Mouse (Mus musculus) intestine, embryonic 15.5 days (tissue): ENCODE results near the gene Cercam. TPM values are rescaled to one million over a fixed set of nuclear protein-coding genes. Genes with fewer than 3 reads are reported as not detected.
A peak's percentile ranks its signal among the peaks of the same experiment; 100 is the strongest.
"Not testable (repeated sequence)": the region's sequence is repeated elsewhere in the genome, so short reads cannot be mapped to it uniquely, and the experiment has no call there.

ENCODE experiments used
- ATAC-seq: fragments of 200-750 bp; cut with Nextera tagmentation; 2 replicates; pipeline ENCODE4 v1.8.0; 2017; ENCODE audit warnings: moderate TSS enrichment, moderate library complexity
- H3K27ac ChIP-seq: fragments of 300-500 bp; sonication (generic); 2 replicates; pipeline ENCODE4 v1.5.1; 2015; ENCODE audit warnings: mild to moderate bottlenecking, inconsistent platforms
- H3K27me3 ChIP-seq: fragments of 300-500 bp; sonication (generic); replicated peaks from 2 replicates; pipeline ENCODE4 v1.6.1; 2015; ENCODE audit warnings: inconsistent platforms
- H3K36me3 ChIP-seq: fragments of 300-500 bp; sonication (generic); 2 replicates; pipeline ENCODE4 v1.6.1; 2015; ENCODE audit warnings: inconsistent platforms
- H3K4me1 ChIP-seq: fragments of 300-500 bp; sonication (generic); replicated peaks from 2 replicates; pipeline ENCODE4 v1.6.1; 2015; ENCODE audit warnings: inconsistent platforms
- H3K4me2 ChIP-seq: fragments of 300-500 bp; sonication (generic); replicated peaks from 2 replicates; pipeline ENCODE4 v1.6.1; 2015; ENCODE audit warnings: mild to moderate bottlenecking, inconsistent platforms
- H3K4me3 ChIP-seq: fragments of 300-500 bp; sonication (generic); replicated peaks from 2 replicates; pipeline ENCODE4 v1.5.1; 2015; ENCODE audit warnings: inconsistent platforms
- H3K9ac ChIP-seq: fragments of 300-500 bp; sonication (generic); 2 replicates; pipeline ENCODE4 v1.6.1; 2015; ENCODE audit warnings: inconsistent platforms
- H3K9me3 ChIP-seq: fragments of 300-500 bp; sonication (generic); 2 replicates; pipeline ENCODE4 v1.6.1; 2016; ENCODE audit warnings: inconsistent platforms
- WGBS: fragments of 180-500 bp; shearing (Covaris S2); methylation state at CpG from one replicate; pipeline ENCODE4 v1.1.7; 2015; 5-methylcytosine and 5-hydroxymethylcytosine counted together
- polyA plus RNA-seq: library from polyadenylated mRNA; unstranded; fragments of >200 nt; fragmentation: Nextera tagmentation; extraction: Ambion mirVana; gene quantifications from 2 replicates; pipeline ENCODE4 v1.2.1, GENCODE M21; 2015

Gene Cercam
- polyA plus RNA-seq, 1 experiment from 2014 or later: 23.7 TPM

- Histone ChIP-seq H3K4me1 (peaks cover 12% of the 10 kb centered on the region), H3K9ac (peak within 1 kb of the TSS; percentile 90), H3K9me3 (no peaks in the 10 kb centered on the region), H3K36me3 (peaks cover 18% of the 10 kb centered on the region), H3K27me3 (no peaks in the 10 kb centered on the region), H3K4me2 (peak within 1 kb of the TSS; percentile 93), H3K4me3 (peak within 1 kb of the TSS; percentile 100), H3K27ac (peak within 1 kb of the TSS; percentile 91)
- under 1% methylated on average over 70 of the region's 70 CpGs for WGBS
- ATAC-seq: peak; percentile 93
These were observed 20.3 kb downstream of the Cercam start, which contains the start of gene Odf2 for GRCm38 (mm10) chr2:29889066-29889944. TSS of gene Odf2 (plus strand) at chr2:29889221.

- Histone ChIP-seq H3K4me3 (peak overlapping the region; percentile 100), H3K4me1 (peaks cover 12% of the 10 kb centered on the region), H3K4me2 (peak overlapping the region; percentile 93), H3K27me3 (no peaks in the 10 kb centered on the region), H3K36me3 (peaks cover 23% of the 10 kb centered on the region), H3K27ac (peak overlapping the region; percentile 91), H3K9ac (peak overlapping the region; percentile 90), H3K9me3 (no peaks in the 10 kb centered on the region)
- peak; percentile 94 for ATAC-seq
- whole genome bisulfite sequencing: under 1% methylated on average over 58 of the region's 61 CpGs
These were observed 21.2 kb downstream of the Cercam start for GRCm38 (mm10) chr2:29889991-29890833.

GRCm38 (mm10) chr2:29891773-29892172 is 22.8 kb downstream of the Cercam start:
- Histone ChIP-seq H3K36me3 (peaks cover 31% of the 10 kb centered on the region), H3K27ac (no peak overlapping the region), H3K4me3 (no peak overlapping the region), H3K4me2 (no peak overlapping the region), H3K9ac (no peak overlapping the region), H3K9me3 (no peaks in the 10 kb centered on the region), H3K4me1 (peaks cover 12% of the 10 kb centered on the region), H3K27me3 (no peaks in the 10 kb centered on the region)
- no peak for ATAC-seq
- WGBS: 90% methylated on average over 6 of the region's 6 CpGs

- Histone ChIP-seq H3K4me2 (no peak overlapping the region), H3K36me3 (peaks cover 57% of the 10 kb centered on the region), H3K27ac (no peak overlapping the region), H3K27me3 (no peaks in the 10 kb centered on the region), H3K9ac (no peak overlapping the region), H3K4me3 (no peak overlapping the region), H3K4me1 (peaks cover 4% of the 10 kb centered on the region), H3K9me3 (no peaks in the 10 kb centered on the region)
- no peak for ATAC-seq
- 100% methylated on average over 1 of the region's 1 CpGs for WGBS
These were observed 27.1 kb downstream of the Cercam start for GRCm38 (mm10) chr2:29896071-29896470.

GRCm38 (mm10) chr2:29897366-29897765 is 28.4 kb downstream of the Cercam start:
- Histone ChIP-seq H3K4me1 (no peaks in the 10 kb centered on the region), H3K4me3 (no peak overlapping the region), H3K36me3 (peaks cover 69% of the 10 kb centered on the region), H3K27me3 (no peaks in the 10 kb centered on the region), H3K9me3 (no peaks in the 10 kb centered on the region), H3K9ac (no peak overlapping the region), H3K27ac (no peak overlapping the region), H3K4me2 (no peak overlapping the region)
- no peak for ATAC-seq
- 80% methylated on average over 2 of the region's 2 CpGs for WGBS

- no peak overlapping the region for H3K27ac ChIP-seq
- H3K27me3 ChIP-seq: no peaks in the 10 kb centered on the region
- H3K4me1 ChIP-seq: no peaks in the 10 kb centered on the region
- no peak overlapping the region for H3K9ac ChIP-seq
- no peak overlapping the region for H3K4me2 ChIP-seq
- 94% methylated on average over 1 of the region's 1 CpGs for WGBS
- no peaks in the 10 kb centered on the region for H3K9me3 ChIP-seq
- H3K36me3 ChIP-seq: peaks cover 68% of the 10 kb centered on the region
- no peak overlapping the region for H3K4me3 ChIP-seq
- no peak for ATAC-seq
These were observed 29.1 kb downstream of the Cercam start for GRCm38 (mm10) chr2:29898081-29898480.

GRCm38 (mm10) chr2:29902194-29902593 is 33.2 kb downstream of the Cercam start:
- H3K27me3 ChIP-seq: no peaks in the 10 kb centered on the region
- no peak overlapping the region for H3K4me3 ChIP-seq
- no peak overlapping the region for H3K9ac ChIP-seq
- H3K27ac ChIP-seq: no peak overlapping the region
- ATAC-seq: no peak
- H3K4me1 ChIP-seq: no peaks in the 10 kb centered on the region
- no peaks in the 10 kb centered on the region for H3K9me3 ChIP-seq
- WGBS: 86% methylated on average over 10 of the region's 10 CpGs
- H3K36me3 ChIP-seq: peaks cover 63% of the 10 kb centered on the region
- H3K4me2 ChIP-seq: no peak overlapping the region

GRCm38 (mm10) chr2:29908171-29908570 is 39.2 kb downstream of the Cercam start:
- ATAC-seq: not testable (repeated sequence)

GRCm38 (mm10) chr2:29910042-29910441 is 41.1 kb downstream of the Cercam start:
- no peak overlapping the region for H3K4me3 ChIP-seq
- H3K9me3 ChIP-seq: no peaks in the 10 kb centered on the region
- no peaks in the 10 kb centered on the region for H3K27me3 ChIP-seq
- no peak for ATAC-seq
- H3K9ac ChIP-seq: no peak overlapping the region
- H3K4me1 ChIP-seq: no peaks in the 10 kb centered on the region
- no peak overlapping the region for H3K4me2 ChIP-seq
- peaks cover 44% of the 10 kb centered on the region for H3K36me3 ChIP-seq
- no peak overlapping the region for H3K27ac ChIP-seq
- 95% methylated on average over 2 of the region's 2 CpGs for WGBS

More at GRCm38 (mm10) chr2:29908171-29908570, 39.2 kb downstream of the Cercam start:
- not testable (repeated sequence) for H3K4me2 ChIP-seq, H3K4me1 ChIP-seq, H3K9me3 ChIP-seq, H3K9ac ChIP-seq, H3K27ac ChIP-seq, H3K4me3 ChIP-seq, H3K27me3 ChIP-seq
- 87% methylated on average over 2 of the region's 2 CpGs for WGBS
- peaks cover 44% of the 10 kb centered on the region for H3K36me3 ChIP-seq

- no peak for ATAC-seq
- Histone ChIP-seq H3K36me3 (peaks cover 55% of the 10 kb centered on the region), H3K4me3 (no peak overlapping the region), H3K4me1 (no peaks in the 10 kb centered on the region), H3K27me3 (no peaks in the 10 kb centered on the region), H3K9me3 (no peaks in the 10 kb centered on the region), H3K9ac (no peak overlapping the region), H3K4me2 (no peak overlapping the region), H3K27ac (no peak overlapping the region)
- WGBS: 89% methylated on average over 11 of the region's 11 CpGs
These were observed 48.7 kb downstream of the Cercam start for GRCm38 (mm10) chr2:29917621-29918020.

- 43% methylated on average over 11 of the region's 11 CpGs for WGBS
- no peak for ATAC-seq
These were observed 53.0 kb downstream of the Cercam start for GRCm38 (mm10) chr2:29922011-29922410.

GRCm38 (mm10) chr2:29926542-29926941 is 57.6 kb downstream of the Cercam start:
- H3K4me1 ChIP-seq: no peaks in the 10 kb centered on the region
- peaks cover 61% of the 10 kb centered on the region for H3K36me3 ChIP-seq
- H3K4me2 ChIP-seq: no peak overlapping the region
- 85% methylated on average over 5 of the region's 5 CpGs for WGBS
- H3K4me3 ChIP-seq: no peak overlapping the region
- H3K9me3 ChIP-seq: no peaks in the 10 kb centered on the region
- H3K9ac ChIP-seq: no peak overlapping the region
- H3K27me3 ChIP-seq: no peaks in the 10 kb centered on the region
- H3K27ac ChIP-seq: no peak overlapping the region
- no peak for ATAC-seq

More at GRCm38 (mm10) chr2:29922011-29922410, 53.0 kb downstream of the Cercam start:
- no peaks in the 10 kb centered on the region for H3K27me3 ChIP-seq
- H3K9ac ChIP-seq: no peak overlapping the region
- H3K4me3 ChIP-seq: no peak overlapping the region
- H3K4me2 ChIP-seq: no peak overlapping the region
- peaks cover 63% of the 10 kb centered on the region for H3K36me3 ChIP-seq
- 0 out of 2 replicates have a peak overlapping the region, but pooled peaks have one; percentile 0 for H3K27ac ChIP-seq
- H3K9me3 ChIP-seq: no peaks in the 10 kb centered on the region
- H3K4me1 ChIP-seq: no peaks in the 10 kb centered on the region
